Mouse (Mus musculus) spleen, adult 2 months (tissue): ENCODE measurements around the gene Prkci.

Experiments
- CTCF ChIP-seq: fragments of 200-500 bp; IDR thresholded peaks from 2 replicates; pipeline ENCODE4 v1.5.1; 2011; ENCODE audit warnings: mild to moderate bottlenecking, inconsistent platforms; ENCODE audit not compliant: insufficient read depth, insufficient read length, insufficient replicate concordance; ENCODE audit errors: extremely low read depth
- POLR2A ChIP-seq: fragments of 200-500 bp; IDR thresholded peaks from 2 replicates; pipeline ENCODE4 v1.6.1; 2011; ENCODE audit warnings: low read depth, low read length, inconsistent platforms

DNA sequence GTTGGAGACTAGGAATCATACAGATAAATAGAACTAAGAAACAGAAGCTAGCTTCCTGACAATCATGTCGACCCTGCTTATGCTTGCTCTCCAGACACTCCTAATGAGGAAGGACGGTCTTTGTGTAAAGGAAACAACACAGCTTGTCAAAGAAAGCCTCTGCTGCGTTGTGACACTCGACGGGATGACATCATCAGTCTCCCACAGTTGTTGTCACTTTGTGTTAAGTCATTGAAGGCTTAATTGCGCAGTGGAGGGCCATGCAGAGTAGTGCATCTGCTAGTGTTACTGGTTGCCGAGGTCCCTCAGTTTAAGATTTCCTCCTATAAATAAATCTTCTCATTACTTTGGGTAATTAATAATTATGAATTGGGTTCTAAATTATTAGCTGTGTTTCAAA lies 54.8 kb downstream of the Prkci start:
- no peak for TF ChIP-seq POLR2A
- no peak for TF ChIP-seq CTCF
